Mouse (Mus musculus) brain, embryonic 14.5 days (tissue): ENCODE data around the gene Krt77.
A peak's percentile ranks its signal among the peaks of the same experiment; 100 is the strongest.

ENCODE experiments used
- CTCF ChIP-seq: fragments of 200-500 bp; IDR thresholded peaks from 2 replicates; pipeline ENCODE4 v1.5.1; 2012; ENCODE audit warnings: inconsistent platforms, mild to moderate bottlenecking, moderate library complexity, borderline replicate concordance; ENCODE audit not compliant: insufficient read depth, insufficient read length; ENCODE audit errors: extremely low read depth
- POLR2A ChIP-seq: fragments of 200-500 bp; IDR thresholded peaks from 2 replicates; pipeline ENCODE4 v1.6.1; 2012; ENCODE audit warnings: mild to moderate bottlenecking, inconsistent platforms, borderline replicate concordance; ENCODE audit not compliant: poor library complexity, insufficient read depth, insufficient read length, severe bottlenecking; ENCODE audit errors: extremely low read depth

DNA sequence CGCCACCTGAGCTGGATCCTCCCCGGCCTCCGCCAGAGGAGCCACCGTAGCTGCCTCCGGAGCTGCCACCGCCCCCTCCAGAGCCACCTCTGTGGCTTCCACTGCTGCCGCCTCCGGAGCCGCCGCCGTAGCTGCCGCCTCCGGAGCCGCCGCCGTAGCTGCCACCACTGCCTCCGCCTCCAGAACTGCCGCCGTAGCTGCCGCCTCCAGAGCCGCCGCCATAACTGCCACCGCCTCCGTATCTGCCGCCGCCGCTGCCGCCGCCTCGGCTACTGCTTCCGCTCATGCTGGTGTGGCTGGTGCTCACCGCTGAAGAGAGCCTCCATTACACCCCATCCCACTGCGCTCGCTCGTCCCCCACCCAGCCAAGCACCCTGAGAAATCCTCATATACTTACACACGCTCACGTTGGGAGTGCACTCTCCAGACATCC lies 23.5 kb downstream of the Krt77 start:
- TF ChIP-seq CTCF (no peak), POLR2A (peak; percentile 57)
